Mouse (Mus musculus) heart, postnatal 0 days (tissue): ENCODE data around the gene Rragd.

Experiments used
- CTCF ChIP-seq: IDR thresholded peaks from 2 replicates; pipeline ENCODE4 v1.5.1; 2016; ENCODE audit warnings: antibody characterized with exemption, control low read depth, low read depth
- EP300 ChIP-seq: IDR thresholded peaks from 2 replicates; pipeline ENCODE4 v1.6.1; 2016; ENCODE audit warnings: antibody characterized with exemption, low read depth

DNA sequence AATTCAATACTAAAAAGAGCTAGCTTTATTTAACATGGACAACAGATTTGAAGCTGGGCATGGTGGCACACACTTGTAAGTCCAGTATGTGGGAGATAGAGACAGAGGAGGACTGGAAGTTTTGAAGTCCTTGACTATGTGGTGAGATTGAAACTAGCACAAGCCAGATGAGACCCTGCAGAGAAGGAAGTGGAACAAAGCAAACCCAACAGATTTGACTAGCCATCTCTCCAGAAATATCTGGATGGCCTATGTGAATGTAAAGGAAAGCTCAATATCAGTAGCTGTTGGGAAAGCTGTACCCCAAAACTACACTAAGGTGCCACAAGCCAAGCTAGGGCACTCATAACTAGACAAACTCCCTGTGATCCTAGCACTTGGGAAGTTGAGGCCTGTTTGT, 71.6 kb downstream of the Rragd start:
- TF ChIP-seq CTCF (no peak), EP300 (no peak)
